Mouse (Mus musculus): ENCODE data around the gene Tasp1.

DNA sequence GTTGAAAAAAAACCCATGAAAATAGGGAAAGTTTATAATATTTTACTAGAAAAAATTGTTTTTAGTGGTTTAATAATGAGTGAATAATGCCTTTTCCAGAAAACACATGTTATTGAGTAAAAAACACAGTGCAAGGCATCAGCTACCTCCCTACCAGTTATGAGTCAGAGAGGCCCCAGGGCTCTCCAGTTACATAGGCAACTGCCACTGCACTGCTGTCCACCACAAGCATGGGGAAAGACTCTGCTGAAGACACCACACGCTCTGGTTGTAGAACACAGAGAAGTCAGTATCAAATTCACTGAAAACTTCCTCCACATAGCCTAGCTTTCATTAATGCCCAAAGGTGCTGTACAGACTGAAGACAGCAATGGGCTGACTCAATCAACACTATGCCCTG is 217.0 kb downstream of the Tasp1 start:
- TF ChIP-seq CTCF (IDR thresholded peaks at IDR 0.05; ENCODE audit: low read depth) (no peak), EP300 (IDR thresholded peaks at IDR 0.05; ENCODE audit: low read depth) (no peak)

All from liver, postnatal 0 days (tissue).